Mouse (Mus musculus): ENCODE measurements around the gene Bbs9. TPM values are rescaled to one million over a fixed set of nuclear protein-coding genes. Genes with fewer than 3 reads are reported as not detected.

Bbs9 gene
- total RNA-seq, 2 experiments from 2014 or later = 24.6 to 28.3 TPM

GRCm38 (mm10) chr9:22879266-22879665 lies 403.8 kb downstream of the Bbs9 start:
- intact Hi-C loops (cut with DNase I) = no loop called here
- no peak for DNase-seq (ENCODE audit: low spot score in 2 of 2)

GRCm38 (mm10) chr9:22886351-22886750 lies 410.8 kb downstream of the Bbs9 start:
- DNase-seq (ENCODE audit: low spot score in 2 of 2) = no peak
- intact Hi-C loops (cut with DNase I) = no loop called here

- intact Hi-C loops (cut with DNase I) = no loop called here
- no peak for DNase-seq (ENCODE audit: low spot score in 2 of 2)
These were observed 429.9 kb downstream of the Bbs9 start for GRCm38 (mm10) chr9:22905434-22905833.

GRCm38 (mm10) chr9:22916808-22917207 lies 441.3 kb downstream of the Bbs9 start:
- no peak for DNase-seq (ENCODE audit: low spot score in 2 of 2)
- intact Hi-C loops (cut with DNase I) = no loop called here

GRCm38 (mm10) chr9:22935645-22936044 lies 460.1 kb downstream of the Bbs9 start:
- intact Hi-C loops (cut with DNase I) = no loop called here
- DNase-seq (ENCODE audit: low spot score in 2 of 2) = no peak

Other genes with a start within 250 kb of the Bbs9 start
- gene Zfp599, start 215.8 kb upstream of the Bbs9 start, total RNA-seq (2021) = 1 to 10 TPM; 2.8 TPM
- 10 to 100 TPM; 15.9 to 17.4 TPM for gene Zfp810, start 168.1 kb upstream of the Bbs9 start, total RNA-seq (2021)
- gene Anln, start 86.5 kb upstream of the Bbs9 start, total RNA-seq (2021) = 1 to 10 TPM; 4.2 to 4.6 TPM
- gene 9530077C05Rik, start 64.2 kb upstream of the Bbs9 start, total RNA-seq (2021) = 1 to 10 TPM; 7.4 to 8.1 TPM
- gene Gm17545, start 21.4 kb upstream of the Bbs9 start, total RNA-seq (2021) = not detected
- gene Rp9, start 6.0 kb upstream of the Bbs9 start, total RNA-seq (2021) = 10 to 100 TPM; 39.3 to 42.0 TPM